Mouse (Mus musculus): Measurements from ENCODE around the gene Klc4. TPM values are rescaled to one million over a fixed set of nuclear protein-coding genes. Genes with fewer than 3 reads are reported as not detected.

Gene Klc4
- 10 to 100 TPM; 13.2 to 14.4 (median 13.5) TPM for total RNA-seq (2022)

- peak; percentile 95 to 97 for DNase-seq (ENCODE audit: low spot score in 2 of 2)
Observed at GRCm38 (mm10) chr17:46645561-46646321, at the start of gene Klc4, which contains the start of gene Mrpl2. TSS of gene Klc4 (minus strand) at chr17:46646022. TSS of gene Mrpl2 (plus strand) at chr17:46646229.

- no peak for DNase-seq (ENCODE audit: low spot score in 2 of 2)
Observed at GRCm38 (mm10) chr17:46694517-46695063, 48.8 kb upstream of the Klc4 start.

- no peak for DNase-seq (ENCODE audit: low spot score in 2 of 2)
Observed at GRCm38 (mm10) chr17:46691390-46691789, 45.6 kb upstream of the Klc4 start.

- DNase-seq (ENCODE audit: low spot score in 2 of 2) = no peak
Observed at GRCm38 (mm10) chr17:46690665-46691064, 44.8 kb upstream of the Klc4 start.

GRCm38 (mm10) chr17:46685913-46686312 lies 40.1 kb upstream of the Klc4 start:
- no peak for DNase-seq (ENCODE audit: low spot score in 2 of 2)

GRCm38 (mm10) chr17:46682654-46683389 lies 37.0 kb upstream of the Klc4 start:
- DNase-seq (ENCODE audit: low spot score in 2 of 2) = no peak

GRCm38 (mm10) chr17:46681466-46682118 lies 35.8 kb upstream of the Klc4 start:
- no peak for DNase-seq (ENCODE audit: low spot score in 2 of 2)

- peak; percentile 94 to 97 for DNase-seq (ENCODE audit: low spot score in 2 of 2)
Observed at GRCm38 (mm10) chr17:46680760-46681373, 35.0 kb upstream of the Klc4 start, which contains the start of gene Klhdc3. TSS of gene Klhdc3 (minus strand) at chr17:46680914.

GRCm38 (mm10) chr17:46679843-46680759 lies 34.3 kb upstream of the Klc4 start:
- DNase-seq (ENCODE audit: low spot score in 2 of 2) = peak in 1 of 2 experiments; percentile 29

GRCm38 (mm10) chr17:46678911-46679310 lies 33.1 kb upstream of the Klc4 start:
- peak; percentile 47 to 60 for DNase-seq (ENCODE audit: low spot score in 2 of 2)

GRCm38 (mm10) chr17:46678416-46678815 lies 32.6 kb upstream of the Klc4 start, which contains the start of gene Mea1:
TSS of gene Mea1 (plus strand) at chr17:46678793.
- DNase-seq (ENCODE audit: low spot score in 2 of 2) = peak; percentile 57 to 74

- DNase-seq (ENCODE audit: low spot score in 2 of 2) = no peak
Observed at GRCm38 (mm10) chr17:46674530-46675283, 28.9 kb upstream of the Klc4 start.

- DNase-seq (ENCODE audit: low spot score in 2 of 2) = peak; percentile 83 to 90
Observed at GRCm38 (mm10) chr17:46673850-46674529, 28.2 kb upstream of the Klc4 start, which contains the start of gene Rrp36. TSS of gene Rrp36 (minus strand) at chr17:46674352.

- no peak for DNase-seq (ENCODE audit: low spot score in 2 of 2)
Observed at GRCm38 (mm10) chr17:46669911-46670310, 24.1 kb upstream of the Klc4 start.

- DNase-seq (ENCODE audit: low spot score in 2 of 2) = no peak
Observed at GRCm38 (mm10) chr17:46667712-46668111, 21.9 kb upstream of the Klc4 start.

- DNase-seq (ENCODE audit: low spot score in 2 of 2) = peak in 1 of 2 experiments; percentile 65
Observed at GRCm38 (mm10) chr17:46662730-46663129, 16.9 kb upstream of the Klc4 start.

GRCm38 (mm10) chr17:46661981-46662380 lies 16.2 kb upstream of the Klc4 start:
- DNase-seq (ENCODE audit: low spot score in 2 of 2) = no peak

GRCm38 (mm10) chr17:46661351-46661750 lies 15.5 kb upstream of the Klc4 start:
- DNase-seq (ENCODE audit: low spot score in 2 of 2) = no peak

- no peak for DNase-seq (ENCODE audit: low spot score in 2 of 2)
Observed at GRCm38 (mm10) chr17:46656054-46656453, 10.2 kb upstream of the Klc4 start.
